Mouse (Mus musculus) layer of hippocampus, adult 18-20 months (tissue): ENCODE measurements around the gene 1700029P11Rik. TPM values are rescaled to one million over a fixed set of nuclear protein-coding genes. Genes with fewer than 3 reads are reported as not detected.

Experiments
- DNase-seq, 2 experiments: peaks; one replicate each; pipeline ENCODE4 v3.0.0; 2022; ENCODE audit warnings: low spot score in 2 of 2
- long read RNA-seq: library from polyadenylated mRNA; stranded (forward); transcript quantifications from one replicate; pipeline ENCODE4 v2.0.0, GENCODE M21; 2021
- total RNA-seq, 2 experiments: library from RNA; stranded (reverse); gene quantifications; 2 replicates each; pipeline ENCODE4 v1.2.3; 2021

The 1700029P11Rik gene
- not detected for total RNA-seq
- long read RNA-seq: 0 reads

GRCm38 (mm10) chr15:81980321-81980720 lies at the start of gene 1700029P11Rik:
Gene 1700029P11Rik, plus strand, starts transcription at chr15:81980540.
- no peak for DNase-seq

GRCm38 (mm10) chr15:81932951-81933470 lies 47.3 kb upstream of the 1700029P11Rik start:
- peak; percentile 69 to 80 for DNase-seq

- no peak for DNase-seq
Measured at GRCm38 (mm10) chr15:81933986-81934385, 46.4 kb upstream of the 1700029P11Rik start.

GRCm38 (mm10) chr15:81935869-81936637 lies 44.3 kb upstream of the 1700029P11Rik start:
- DNase-seq: no peak

GRCm38 (mm10) chr15:81936679-81937078 lies 43.7 kb upstream of the 1700029P11Rik start, which contains the start of gene Csdc2:
Gene Csdc2, plus strand, starts transcription at chr15:81936759.
- DNase-seq: peak; percentile 48 to 59

- peak; percentile 53 to 68 for DNase-seq
Measured at GRCm38 (mm10) chr15:81937098-81937972, 43.0 kb upstream of the 1700029P11Rik start.

GRCm38 (mm10) chr15:81938246-81938645 lies 42.1 kb upstream of the 1700029P11Rik start:
- peak in 1 of 2 experiments; percentile 52 for DNase-seq

GRCm38 (mm10) chr15:81939157-81939715 lies 41.1 kb upstream of the 1700029P11Rik start:
- no peak for DNase-seq

- no peak for DNase-seq
Measured at GRCm38 (mm10) chr15:81939774-81940173, 40.6 kb upstream of the 1700029P11Rik start.

GRCm38 (mm10) chr15:81940219-81940618 lies 40.1 kb upstream of the 1700029P11Rik start:
- DNase-seq: no peak

- DNase-seq: no peak
Measured at GRCm38 (mm10) chr15:81941010-81941409, 39.3 kb upstream of the 1700029P11Rik start.

- DNase-seq: no peak
Measured at GRCm38 (mm10) chr15:81943176-81943749, 37.1 kb upstream of the 1700029P11Rik start.

GRCm38 (mm10) chr15:81949076-81949475 lies 31.3 kb upstream of the 1700029P11Rik start:
- no peak for DNase-seq

GRCm38 (mm10) chr15:81949476-81950131 lies 30.7 kb upstream of the 1700029P11Rik start:
- DNase-seq: no peak

GRCm38 (mm10) chr15:81950716-81951115 lies 29.6 kb upstream of the 1700029P11Rik start:
- no peak for DNase-seq

- no peak for DNase-seq
Measured at GRCm38 (mm10) chr15:81951159-81951558, 29.2 kb upstream of the 1700029P11Rik start.

GRCm38 (mm10) chr15:81952310-81952709 lies 28.0 kb upstream of the 1700029P11Rik start:
- DNase-seq: no peak

- DNase-seq: no peak
Measured at GRCm38 (mm10) chr15:81954151-81954583, 26.2 kb upstream of the 1700029P11Rik start.

GRCm38 (mm10) chr15:81954716-81955115 lies 25.6 kb upstream of the 1700029P11Rik start:
- DNase-seq: no peak

- DNase-seq: no peak
Measured at GRCm38 (mm10) chr15:81955414-81955813, 24.9 kb upstream of the 1700029P11Rik start.
